38 mouse cellular contexts compared by ENCODE assay signal in genomic region chr9:54329201-54329600, GRCm38 (mm10). TPM values are rescaled to one million over a fixed set of nuclear protein-coding genes. Genes with fewer than 3 reads are reported as not detected.
"Had no signal": no experiment of that assay in that cellular context is flagged by ENCODE, and none has a peak within 500 bp of the region (broad histone marks: within the 10 kb centered on the region; RNA-seq: fewer than 3 reads in every experiment).

No protein-coding gene starts in this region.

- DNase-seq: heart, postnatal 10 days; heart, postnatal 14 days; heart, postnatal 36 days; heart, postnatal 4 days; kidney, adult 11 months; kidney, adult 18-20 months; kidney, adult 2 months; kidney, adult 8-10 months; kidney, adult 9 months; kidney, postnatal 10 days; kidney, postnatal 14 days; kidney, postnatal 25 days; kidney, postnatal 36 days; kidney, postnatal 4 days; layer of hippocampus, adult 9-11 months; layer of hippocampus, postnatal 36 days had no signal

- H3K4me3 ChIP-seq: heart, embryonic 13.5 days; heart, embryonic 15.5 days; hindbrain, embryonic 10.5 days; hindbrain, embryonic 12.5 days; hindbrain, embryonic 13.5 days; hindbrain, embryonic 15.5 days; intestine, embryonic 15.5 days; kidney, embryonic 15.5 days; layer of hippocampus, adult 2 months; left cerebral cortex, adult 2 months had no signal

- ATAC-seq: hindbrain, embryonic 16.5 days; hindbrain, postnatal 0 days; inflammation-experienced regulatory T-cells, adult 6 months; intestine, embryonic 15.5 days; intestine, embryonic 16.5 days; intestine, postnatal 0 days had no signal

- H3K27me3 ChIP-seq: heart, embryonic 13.5 days; hindbrain, embryonic 12.5 days; hindbrain, embryonic 13.5 days; hindbrain, embryonic 15.5 days; intestine, embryonic 15.5 days; kidney, embryonic 15.5 days had no signal

- H3K4me2 ChIP-seq: heart, embryonic 13.5 days; heart, embryonic 15.5 days; hindbrain, embryonic 12.5 days; hindbrain, embryonic 13.5 days; hindbrain, embryonic 14.5 days; hindbrain, embryonic 15.5 days; intestine, embryonic 15.5 days; kidney, embryonic 15.5 days had no signal

- H3K4me1 ChIP-seq: heart, embryonic 13.5 days; heart, embryonic 15.5 days; hindbrain, embryonic 13.5 days; hindbrain, embryonic 15.5 days; intestine, embryonic 15.5 days; kidney, embryonic 15.5 days had no signal

- H3K9ac ChIP-seq: heart, embryonic 13.5 days; heart, embryonic 15.5 days; hindbrain, embryonic 12.5 days; hindbrain, embryonic 13.5 days; hindbrain, embryonic 14.5 days; hindbrain, embryonic 15.5 days; intestine, embryonic 15.5 days; kidney, embryonic 15.5 days had no signal

- H3K27ac ChIP-seq: heart, embryonic 13.5 days; heart, embryonic 15.5 days; hindbrain, embryonic 10.5 days; hindbrain, embryonic 12.5 days; hindbrain, embryonic 13.5 days; hindbrain, embryonic 14.5 days; hindbrain, embryonic 15.5 days; hindbrain, postnatal 0 days; intestine, embryonic 15.5 days; kidney, embryonic 15.5 days; kidney, postnatal 0 days; layer of hippocampus, adult 2 months; left cerebral cortex, adult 2 months had no signal

- H3K36me3 ChIP-seq: heart, embryonic 13.5 days; heart, embryonic 15.5 days; hindbrain, embryonic 10.5 days; hindbrain, embryonic 12.5 days; hindbrain, embryonic 13.5 days; hindbrain, embryonic 15.5 days; intestine, embryonic 15.5 days; kidney, embryonic 15.5 days had no signal

- H3K9me3 ChIP-seq: heart, embryonic 13.5 days; heart, embryonic 15.5 days; hindbrain, embryonic 10.5 days; hindbrain, embryonic 12.5 days; hindbrain, embryonic 13.5 days; hindbrain, embryonic 15.5 days; intestine, embryonic 15.5 days; kidney, embryonic 15.5 days had no signal

RNA-seq across cellular contexts. Expression of gene Gldn, which starts 42.9 kb away (rescaled TPM):
- total RNA-seq: hematopoietic stem cell, adult 5-6 weeks had no signal
- polyA plus RNA-seq: heart, embryonic 13.5 days; heart, embryonic 14.5 days; heart, embryonic 15.5 days; heart, embryonic 16.5 days; heart, postnatal 0 days; inflammation-experienced regulatory T-cells, adult 6 months; intestine, embryonic 14.5 days; intestine, embryonic 15.5 days; intestine, embryonic 16.5 days; intestine, postnatal 0 days had no signal
